Mouse (Mus musculus) E14TG2a.4 (cell line): ENCODE results near the gene Flt3l.

Source experiments
- CTCF ChIP-seq: conservative IDR thresholded peaks from 2 replicates; pipeline ENCODE4 v1.5.1; 2014; ENCODE audit warnings: low read length
- NANOG ChIP-seq: IDR thresholded peaks from 2 replicates; pipeline ENCODE4 v1.6.1; 2014; ENCODE audit warnings: borderline replicate concordance, low read length, mixed read lengths
- POU5F1 ChIP-seq: IDR thresholded peaks from 2 replicates; pipeline ENCODE4 v1.6.1; 2014; ENCODE audit warnings: low read length, borderline replicate concordance

DNA sequence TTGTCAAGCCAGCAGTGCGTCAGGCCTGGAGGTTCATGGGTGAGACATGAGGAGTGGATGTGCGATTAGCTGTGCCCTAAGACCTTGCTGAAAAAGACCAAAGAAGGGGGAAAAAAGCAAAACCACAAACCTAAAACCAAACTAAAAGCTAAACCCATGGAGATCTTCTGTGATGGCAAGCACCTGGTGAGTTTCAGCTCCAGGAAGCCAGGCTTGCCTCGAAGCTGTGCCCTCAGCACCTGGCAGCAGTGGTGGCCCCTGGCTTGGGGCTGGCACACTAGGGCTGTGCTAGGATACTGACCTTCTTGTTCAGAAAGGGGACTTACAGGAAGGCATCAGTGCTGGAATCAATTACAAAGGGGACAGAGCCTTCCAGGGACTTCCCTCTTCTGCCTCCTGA lies 5.1 kb upstream of the Flt3l start:
- TF ChIP-seq CTCF (no peak), POU5F1 (no peak), NANOG (no peak)
